Mouse (Mus musculus): ENCODE results near the gene Bcl2. TPM values are rescaled to one million over a fixed set of nuclear protein-coding genes. Genes with fewer than 3 reads are reported as not detected.

Gene Bcl2
- polyA plus RNA-seq, 1 experiment from 2014 or later: 0.97 TPM

DNA sequence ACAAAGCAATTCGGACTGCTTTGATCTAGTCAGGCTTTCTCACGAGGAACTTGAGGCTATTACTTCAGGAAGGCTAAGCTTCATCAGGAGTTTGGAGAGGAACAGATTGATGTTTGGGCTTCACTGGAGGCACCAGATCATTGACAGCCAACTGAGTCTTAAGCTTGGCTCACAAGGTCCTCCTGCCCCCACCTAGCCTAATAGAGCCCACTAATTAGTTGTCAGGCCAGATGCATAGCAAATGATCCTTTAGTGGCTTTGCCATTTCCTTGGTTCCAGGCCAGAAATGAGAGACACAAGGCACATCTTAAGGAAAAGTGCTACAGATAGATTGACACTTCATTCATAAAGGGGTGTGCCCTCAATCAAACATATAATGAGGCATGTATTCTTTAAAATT, 216.1 kb downstream of the Bcl2 start:
- Histone ChIP-seq H3K9ac (ENCODE audit: low read depth, low read length) (no peak overlapping the region), H3K36me3 (ENCODE audit: control insufficient read depth, insufficient read depth) (no peaks in the 10 kb centered on the region), H3K4me3 (ENCODE audit: low read depth, low read length) (no peak overlapping the region), H3K4me1 (ENCODE audit: control insufficient read depth, low read depth, low read length) (no peaks in the 10 kb centered on the region), H3K4me2 (ENCODE audit: low read depth, low read length) (no peak overlapping the region), H3K27me3 (ENCODE audit: control insufficient read depth, insufficient read depth, low read depth, low read length) (no peaks in the 10 kb centered on the region), H3K9me3 (replicated peaks; ENCODE audit: control insufficient read depth, low read length) (no peaks in the 10 kb centered on the region), H3K27ac (ENCODE audit: low read length) (no peak overlapping the region)
- no peak for ATAC-seq (ENCODE audit: low read depth)
- WGBS (ENCODE audit: insufficient replicate concordance): 41% methylated on average over 2 of the region's 2 CpGs

Small RNA genes within 50 kb of the gene (microRNA-seq; reads per million reads assigned to microRNA genes)
- gene Mir3473f: not detected

Other genes with a start within 250 kb of the Bcl2 start
- 3.5 and 3.6 TPM in 2 replicates for gene Kdsr, start 45.5 kb upstream of the Bcl2 start, polyA plus RNA-seq (2015; fragmentation: Nextera tagmentation; extraction: Ambion mirVana)
- 22.6 and 23.3 TPM in 2 replicates for gene Vps4b, start 82.5 kb upstream of the Bcl2 start, polyA plus RNA-seq (2015; fragmentation: Nextera tagmentation; extraction: Ambion mirVana)
- not detected in 2 replicates for gene Serpinb5, start 146.9 kb upstream of the Bcl2 start, polyA plus RNA-seq (2015; fragmentation: Nextera tagmentation; extraction: Ambion mirVana)
- 0.07 TPM in 1 of 2 replicates, not detected in the other for gene Serpinb12, start 220.2 kb upstream of the Bcl2 start, polyA plus RNA-seq (2015; fragmentation: Nextera tagmentation; extraction: Ambion mirVana)